Mouse (Mus musculus) hindbrain, embryonic 14.5 days (tissue): ENCODE results near the gene Pou2f2. TPM values are rescaled to one million over a fixed set of nuclear protein-coding genes. Genes with fewer than 3 reads are reported as not detected.
A peak's percentile ranks its signal among the peaks of the same experiment; 100 is the strongest.

Experiments used
- ATAC-seq: fragments of 200-750 bp; cut with Nextera tagmentation; 2 replicates; pipeline ENCODE4 v1.8.0; 2017; ENCODE audit warnings: moderate number of reproducible peaks, mild to moderate bottlenecking, moderate TSS enrichment, moderate library complexity; ENCODE audit not compliant: low FRiP score
- DNase-seq: peaks from one replicate; pipeline ENCODE4 v3.0.0-alpha.2; 2015; ENCODE audit warnings: low spot score
- H3K27ac ChIP-seq: fragments of 300-500 bp; sonication (generic); 2 replicates; pipeline ENCODE4 v1.5.1; 2014; ENCODE audit warnings: mild to moderate bottlenecking, moderate library complexity
- H3K27me3 ChIP-seq: fragments of 300-500 bp; sonication (generic); 2 replicates; pipeline ENCODE4 v1.6.1; 2014; ENCODE audit warnings: mild to moderate bottlenecking, low read length, mixed read lengths; ENCODE audit not compliant: control insufficient read depth, insufficient read depth
- H3K36me3 ChIP-seq: fragments of 300-500 bp; sonication (generic); replicated peaks from 2 replicates; pipeline ENCODE4 v1.6.1; 2014; ENCODE audit not compliant: control insufficient read depth, insufficient read depth
- H3K4me1 ChIP-seq: fragments of 300-500 bp; sonication (generic); replicated peaks from 2 replicates; pipeline ENCODE4 v1.6.1; 2014; ENCODE audit warnings: antibody characterized with exemption, low read length, mixed read lengths; ENCODE audit not compliant: control insufficient read depth, insufficient read depth
- H3K4me2 ChIP-seq: fragments of 300-500 bp; sonication (generic); replicated peaks from 2 replicates; pipeline ENCODE4 v1.6.1; 2014; ENCODE audit warnings: mild to moderate bottlenecking, moderate library complexity
- H3K4me3 ChIP-seq: fragments of 300-500 bp; sonication (generic); replicated peaks from 2 replicates; pipeline ENCODE4 v1.5.1; 2014; ENCODE audit warnings: mild to moderate bottlenecking, low read length
- H3K9ac ChIP-seq: fragments of 300-500 bp; sonication (generic); 2 replicates; pipeline ENCODE4 v1.6.1; 2014
- H3K9me3 ChIP-seq: fragments of 300-500 bp; sonication (generic); 2 replicates; pipeline ENCODE4 v1.6.1; 2016; ENCODE audit warnings: low read length; ENCODE audit not compliant: control insufficient read depth
- WGBS: fragments of 180-500 bp; shearing (Covaris S2); extraction: QIAGEN DNeasy Blood & Tissue Kit; methylation state at CpG from one replicate; pipeline ENCODE4 v1.1.7; 2014; 5-methylcytosine and 5-hydroxymethylcytosine counted together
- polyA plus RNA-seq: library from polyadenylated mRNA; unstranded; fragments of >200 nt; fragmentation: Nextera tagmentation; extraction: Ambion mirVana; gene quantifications from 2 replicates; pipeline ENCODE4 v1.2.1, GENCODE M21; 2014

Pou2f2 gene
- polyA plus RNA-seq: 31.8 and 32.5 TPM in 2 replicates

DNA sequence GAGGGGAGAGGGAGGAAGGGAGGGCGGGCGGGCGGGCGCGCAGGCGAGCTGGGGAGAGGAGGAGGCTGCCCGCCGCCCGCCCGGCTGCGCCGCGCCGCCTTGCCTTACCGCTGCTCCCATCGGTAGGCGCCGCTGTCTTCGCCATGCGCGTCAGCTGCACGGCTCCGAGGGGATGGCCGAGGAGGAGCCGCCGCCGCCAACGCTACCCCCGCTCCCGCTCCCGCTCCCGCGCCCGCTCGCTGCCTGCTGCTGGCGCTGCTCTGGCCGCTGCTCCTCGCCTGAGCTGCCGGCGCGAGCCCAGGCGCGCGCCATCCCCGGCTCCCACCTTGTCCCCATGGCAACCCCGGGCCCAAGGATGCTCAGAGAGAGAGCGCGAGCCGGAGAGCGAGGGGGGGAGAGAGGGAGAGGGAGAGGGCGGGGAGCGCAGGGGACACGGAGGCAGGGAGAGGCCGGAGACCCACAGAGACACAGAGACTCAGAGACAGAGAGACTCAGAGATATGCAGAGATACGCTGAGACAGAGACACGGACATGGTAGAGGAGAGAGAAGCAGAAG lies at the start of gene Pou2f2:
TSS of gene Pou2f2 (minus strand) at position 121 of the 556 bp plus-strand sequence.
- ATAC-seq: peak; percentile 92
- peak; percentile 87 for DNase-seq
- Histone ChIP-seq H3K4me1 (peaks cover 50% of the 10 kb centered on the region), H3K9ac (peak within 1 kb of the TSS; percentile 80), H3K36me3 (no peaks in the 10 kb centered on the region), H3K27ac (peak within 1 kb of the TSS; percentile 94), H3K27me3 (peaks cover 14% of the 10 kb centered on the region; the same call in 1 of the 2 replicates), H3K4me3 (peak within 1 kb of the TSS; percentile 49), H3K9me3 (no peaks in the 10 kb centered on the region), H3K4me2 (peak within 1 kb of the TSS; percentile 76)
- WGBS: under 1% methylated on average over 29 of the region's 56 CpGs

DNA sequence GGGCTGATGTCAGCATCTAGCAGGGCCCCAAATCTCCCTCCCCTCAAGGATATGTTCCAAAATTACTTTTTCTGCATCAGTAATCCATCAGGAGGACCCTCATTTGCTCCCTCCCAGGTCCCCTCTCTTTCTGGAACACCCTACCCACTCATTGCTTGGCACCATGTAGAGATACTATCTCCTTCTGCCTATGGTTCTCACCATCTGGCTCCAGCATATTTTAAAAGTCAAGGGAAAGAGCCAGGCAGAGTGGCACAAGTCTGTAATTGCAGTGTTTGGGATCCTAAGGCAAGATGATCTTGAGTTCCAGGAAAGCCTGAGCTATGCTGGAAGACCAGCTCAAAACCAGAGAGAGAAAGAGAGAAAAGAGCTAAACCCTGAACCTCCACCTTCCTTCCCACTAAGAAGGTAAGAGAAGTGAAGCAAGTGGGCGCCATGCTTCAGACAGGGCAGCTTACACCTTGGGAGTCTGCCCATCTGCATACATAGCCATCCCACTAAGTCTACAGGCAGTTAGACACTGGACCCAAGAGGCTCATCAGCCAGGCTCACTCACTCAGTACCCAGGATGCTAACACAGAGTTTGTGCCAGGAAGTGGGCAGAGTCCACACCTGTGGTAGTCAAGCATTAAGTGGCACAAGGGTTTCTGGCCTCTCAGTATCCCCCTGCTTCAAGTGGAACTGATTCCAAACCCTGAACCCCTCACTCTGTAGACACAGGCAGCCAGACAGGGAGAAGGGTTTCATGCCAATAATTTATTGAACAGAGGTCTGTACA lies 48.2 kb upstream of the Pou2f2 start:
- Histone ChIP-seq H3K4me1 (no peaks in the 10 kb centered on the region), H3K36me3 (peaks cover 89% of the 10 kb centered on the region), H3K27me3 (no peaks in the 10 kb centered on the region), H3K27ac (no peak overlapping the region), H3K9ac (no peak overlapping the region), H3K9me3 (no peaks in the 10 kb centered on the region), H3K4me2 (no peak overlapping the region), H3K4me3 (no peak overlapping the region)
- WGBS: 94% methylated on average over 1 of the region's 1 CpGs
- no peak for ATAC-seq
- DNase-seq: no peak

DNA sequence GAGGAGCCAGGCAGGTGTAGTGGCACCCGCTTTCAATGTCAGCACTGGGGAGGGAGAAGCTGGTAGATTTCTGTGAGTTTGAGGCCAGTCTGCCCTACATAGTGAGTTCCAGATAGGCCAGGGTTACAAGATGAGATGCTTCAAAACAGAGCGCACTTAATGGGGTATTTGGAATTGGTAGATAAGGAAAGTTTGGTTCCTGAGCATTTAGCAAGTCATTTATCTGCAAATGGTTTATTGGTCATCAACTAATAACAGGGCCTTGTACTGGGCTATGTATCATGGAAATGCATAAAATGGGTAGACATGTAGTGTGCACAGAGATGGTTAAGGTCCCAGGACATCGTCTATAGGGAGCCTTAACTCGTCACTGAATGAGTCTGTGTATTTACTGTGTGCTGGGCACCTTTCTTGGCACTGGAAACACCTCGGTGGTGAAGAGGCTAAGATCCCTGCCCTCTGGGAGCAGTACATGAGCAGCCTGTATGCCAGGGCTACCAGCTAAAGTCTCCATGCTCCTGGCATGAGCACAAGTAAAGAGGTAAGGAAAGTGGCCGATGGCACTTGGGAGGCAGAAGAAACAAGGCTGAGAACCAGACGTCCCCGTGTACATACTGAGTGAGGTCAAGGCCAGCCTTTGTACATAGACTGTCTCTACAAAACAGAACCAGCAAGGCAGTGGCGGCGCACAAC lies 42.9 kb upstream of the Pou2f2 start:
- Histone ChIP-seq H3K27me3 (no peaks in the 10 kb centered on the region), H3K4me2 (peak overlapping the region; percentile 94), H3K9ac (no peak overlapping the region; the same call in 1 of the 2 replicates), H3K4me3 (peak overlapping the region; percentile 81), H3K27ac (no peak overlapping the region), H3K9me3 (no peaks in the 10 kb centered on the region), H3K36me3 (peaks cover 40% of the 10 kb centered on the region), H3K4me1 (peaks cover 30% of the 10 kb centered on the region)
- 88% methylated on average over 10 of the region's 10 CpGs for whole genome bisulfite sequencing
- ATAC-seq: no peak
- DNase-seq: no peak

DNA sequence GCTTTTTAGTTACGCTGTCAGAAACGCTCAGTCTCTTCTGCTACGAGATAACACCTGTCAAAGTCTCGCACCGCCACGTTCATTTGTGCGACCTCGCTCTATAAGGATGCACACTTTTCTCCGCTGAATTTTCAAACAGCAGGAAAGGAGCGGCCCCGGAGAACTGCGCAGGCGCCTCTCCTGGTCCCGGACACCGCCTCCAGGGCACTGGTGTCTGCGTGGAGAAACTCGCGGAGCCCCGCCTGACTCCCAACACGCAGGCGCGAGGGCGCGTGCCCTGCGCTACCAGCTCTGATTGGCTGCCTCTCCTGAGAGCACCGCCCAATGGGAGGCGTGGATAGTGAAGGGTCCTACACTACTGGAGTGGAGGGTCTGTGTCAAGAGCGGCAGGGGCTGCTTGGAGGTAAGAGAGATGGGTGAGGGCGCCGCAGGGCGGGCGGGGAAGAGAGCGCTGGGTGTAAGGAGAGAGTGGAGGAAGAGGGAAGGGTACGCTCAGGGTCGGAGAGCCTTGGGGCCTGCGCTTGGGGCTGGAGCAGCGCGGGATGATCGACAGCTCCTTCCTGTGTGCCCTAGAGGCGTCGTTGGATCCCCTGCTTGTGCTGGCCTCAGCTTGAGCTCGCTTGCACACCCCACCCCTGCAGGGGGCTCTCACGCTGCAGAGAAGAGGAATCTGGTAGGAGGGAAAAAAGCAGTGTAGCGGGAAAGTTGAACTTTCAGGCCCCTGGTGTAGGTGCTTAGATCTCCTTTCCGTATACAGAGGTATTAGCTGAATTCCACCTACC lies 41.8 kb upstream of the Pou2f2 start, which contains the start of gene Zfp526:
TSS of gene Zfp526 (plus strand) at position 324 of the 782 bp plus-strand sequence.
- peak within 1 kb of the TSS; percentile 77 for H3K9ac ChIP-seq
- no peaks in the 10 kb centered on the region for H3K27me3 ChIP-seq
- H3K4me1 ChIP-seq: peaks cover 30% of the 10 kb centered on the region
- H3K4me3 ChIP-seq: peak within 1 kb of the TSS; percentile 81
- peak within 1 kb of the TSS; percentile 80 for H3K27ac ChIP-seq
- H3K9me3 ChIP-seq: no peaks in the 10 kb centered on the region
- under 1% methylated on average over 42 of the region's 45 CpGs for WGBS
- DNase-seq (peak; percentile 98), ATAC-seq (peak; percentile 96)
- peak within 1 kb of the TSS; percentile 94 for H3K4me2 ChIP-seq
- peaks cover 37% of the 10 kb centered on the region for H3K36me3 ChIP-seq

DNA sequence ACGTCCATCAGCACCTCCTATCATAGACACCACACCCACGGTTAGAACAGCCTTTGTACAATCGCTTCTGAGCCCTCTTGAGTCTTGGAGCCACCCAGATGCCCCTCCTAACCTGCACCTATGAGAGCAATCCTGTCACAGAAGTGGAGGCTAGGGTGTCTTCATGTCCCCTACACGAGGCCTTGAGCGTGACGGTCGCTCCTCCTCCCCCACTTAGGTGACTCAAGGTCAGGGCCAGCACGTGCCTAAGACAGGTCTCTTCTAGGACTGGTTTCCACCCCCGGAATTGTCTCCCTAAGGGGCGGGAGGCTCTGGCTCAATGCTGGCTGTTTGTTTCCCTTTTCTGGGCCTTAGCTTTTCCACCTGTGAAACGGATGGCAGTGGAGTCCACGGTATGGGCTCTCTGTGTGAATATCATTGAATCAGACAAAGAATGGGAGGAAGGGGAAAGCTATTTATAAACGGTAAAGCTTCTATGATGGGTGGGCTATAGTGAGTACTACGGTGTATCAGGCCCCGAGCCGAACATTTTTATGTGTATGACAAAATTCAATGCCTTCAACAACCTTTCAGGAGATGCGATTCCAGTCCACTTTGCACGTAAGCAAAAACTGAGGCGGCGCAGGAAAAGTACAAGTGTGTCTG lies 41.1 kb upstream of the Pou2f2 start, which contains the start of gene Dedd2:
TSS of gene Dedd2 (minus strand) at position 159 of the 645 bp plus-strand sequence.
- Histone ChIP-seq H3K27me3 (no peaks in the 10 kb centered on the region), H3K4me2 (peak within 1 kb of the TSS; percentile 94), H3K36me3 (peaks cover 37% of the 10 kb centered on the region), H3K27ac (peak within 1 kb of the TSS; percentile 80), H3K9me3 (no peaks in the 10 kb centered on the region), H3K4me3 (peak within 1 kb of the TSS; percentile 81), H3K9ac (peak within 1 kb of the TSS; percentile 77), H3K4me1 (peaks cover 30% of the 10 kb centered on the region)
- WGBS: 8% methylated on average over 20 of the region's 20 CpGs
- ATAC-seq (no peak), DNase-seq (no peak)

DNA sequence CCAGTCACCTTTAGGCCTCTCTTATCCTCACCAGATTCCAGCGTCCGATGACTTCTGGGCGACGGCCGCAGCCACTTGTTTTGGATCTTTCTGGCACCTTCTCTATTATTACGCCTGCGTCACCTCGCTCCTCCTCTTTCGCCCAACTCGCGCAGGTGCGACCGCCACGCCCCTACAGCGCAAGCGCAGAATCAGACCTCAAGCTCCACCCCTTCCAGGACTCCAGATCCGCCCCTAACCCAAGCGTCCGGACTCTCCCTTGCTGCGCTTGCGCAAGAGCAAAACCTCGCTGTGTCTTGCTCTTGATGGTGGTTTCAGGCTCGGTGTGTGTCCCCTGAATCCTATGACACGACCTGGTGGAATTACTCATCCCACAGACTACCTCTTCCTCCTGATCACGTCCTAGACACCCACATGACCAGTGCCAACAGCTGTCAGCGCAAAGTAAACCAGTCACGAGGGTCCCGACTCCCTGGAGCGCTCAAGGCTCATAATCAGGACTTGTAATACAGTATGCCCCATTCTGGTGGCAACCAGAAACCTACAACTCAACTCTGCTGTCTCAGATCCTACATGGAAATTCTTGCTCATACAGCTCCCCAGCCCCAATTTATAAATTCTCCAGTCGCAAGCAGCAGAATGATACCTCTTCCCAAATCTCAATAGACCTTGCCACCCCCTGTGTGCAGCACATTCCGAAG lies 40.4 kb upstream of the Pou2f2 start:
- Histone ChIP-seq H3K9me3 (no peaks in the 10 kb centered on the region), H3K27me3 (no peaks in the 10 kb centered on the region), H3K9ac (peak overlapping the region; percentile 77), H3K36me3 (peaks cover 36% of the 10 kb centered on the region; the same call in 1 of the 2 replicates), H3K4me3 (peak overlapping the region; percentile 81), H3K27ac (peak overlapping the region; percentile 78), H3K4me2 (peak overlapping the region; percentile 94), H3K4me1 (peaks cover 30% of the 10 kb centered on the region)
- 4% methylated on average over 31 of the region's 31 CpGs for WGBS
- DNase-seq: peak; percentile 95
- ATAC-seq: peak; percentile 67

DNA sequence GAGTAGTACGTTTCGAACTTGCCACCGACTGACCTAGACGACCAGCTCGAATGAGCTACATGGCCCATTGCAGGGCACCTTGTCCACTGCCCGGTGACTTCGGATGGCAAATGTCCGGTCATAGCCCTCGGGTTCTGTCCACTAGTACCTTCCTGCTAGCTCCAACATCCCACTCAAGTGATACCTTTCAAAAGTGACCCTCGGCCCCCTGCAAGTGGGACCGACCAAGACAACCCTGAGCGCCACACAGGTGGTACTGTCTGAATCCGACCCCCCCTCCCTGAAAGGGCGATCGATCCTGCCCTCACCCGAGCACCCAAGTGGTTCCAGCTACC lies 39.9 kb upstream of the Pou2f2 start:
- peak overlapping the region; percentile 81 for H3K4me3 ChIP-seq
- H3K27ac ChIP-seq: peak overlapping the region; percentile 78
- peak; percentile 12; the same call in 1 of the 2 replicates for ATAC-seq
- peaks cover 35% of the 10 kb centered on the region for H3K36me3 ChIP-seq
- WGBS: under 1% methylated on average over 16 of the region's 16 CpGs
- peak overlapping the region; percentile 94 for H3K4me2 ChIP-seq
- H3K9ac ChIP-seq: peak overlapping the region; percentile 77
- H3K4me1 ChIP-seq: peaks cover 30% of the 10 kb centered on the region
- no peaks in the 10 kb centered on the region for H3K27me3 ChIP-seq
- no peaks in the 10 kb centered on the region for H3K9me3 ChIP-seq
- no peak for DNase-seq
